In the genomic region with DNA sequence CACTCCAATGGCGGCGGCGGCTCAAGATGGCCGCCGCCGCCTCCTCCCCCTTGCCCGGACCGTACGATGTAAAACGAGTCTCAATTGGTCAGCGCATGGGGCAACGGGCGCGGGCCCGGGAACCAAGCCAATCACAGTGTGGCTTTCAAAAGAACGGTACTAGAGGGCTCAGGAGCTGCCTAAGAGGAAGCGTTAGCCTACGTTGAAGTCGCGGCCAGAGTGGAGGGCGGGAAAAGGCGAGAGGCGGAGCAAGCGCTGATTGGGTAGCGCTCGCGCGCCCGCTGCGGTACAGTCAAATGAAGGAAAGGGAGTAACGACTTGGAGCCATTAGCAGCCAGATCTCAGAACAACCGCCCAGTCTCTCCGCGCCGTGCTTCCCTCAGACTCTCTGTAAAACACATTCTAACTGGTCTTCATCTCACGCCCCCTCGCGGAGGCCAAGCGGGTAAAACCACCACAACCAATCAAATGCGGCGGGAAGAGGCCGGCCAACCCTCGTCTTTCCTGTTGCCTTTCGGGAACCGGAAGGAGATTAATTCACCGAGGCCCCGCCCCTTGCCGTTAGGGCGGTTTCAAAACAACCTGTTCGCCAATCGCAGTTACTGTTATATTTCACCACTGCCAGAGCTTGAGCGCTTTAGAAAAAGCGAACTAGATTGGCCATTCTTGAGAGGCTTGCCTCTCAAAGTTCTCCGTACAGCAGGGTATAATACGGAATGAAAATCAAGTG, we compare ENCODE assay signal across 7 mouse cellular contexts. TPM values are rescaled to one million over a fixed set of nuclear protein-coding genes. Genes with fewer than 3 reads are reported as not detected.
DNase-seq lines count a peak whose midpoint lies in the region; ATAC-seq lines count a peak whose summit lies in the region.

A gene (minus strand): TSS at position 20 of the 730 bp plus-strand sequence.

- H3K9me3 ChIP-seq in intestine, embryonic 15.5 days, result no peaks in the 10 kb centered on the region
- H3K9me3 ChIP-seq in midbrain, embryonic 10.5 days (replicated peaks), result no peaks in the 10 kb centered on the region

- WGBS in intestine, embryonic 15.5 days, result under 1% methylated on average over 55 of the region's 55 CpGs
- WGBS in midbrain, embryonic 10.5 days, result under 1% methylated on average over 55 of the region's 55 CpGs

- peaks cover 16% of the 10 kb centered on the region; the same call in 1 of the 2 replicates for H3K4me1 ChIP-seq in intestine, embryonic 15.5 days (replicated peaks)
- H3K4me1 ChIP-seq in midbrain, embryonic 10.5 days, result peaks cover 21% of the 10 kb centered on the region

- ATAC-seq in intestine, embryonic 15.5 days, result peak; percentile 95

- peak within 1 kb of the TSS; percentile 92 for H3K9ac ChIP-seq in intestine, embryonic 15.5 days

- H3K27me3 ChIP-seq in intestine, embryonic 15.5 days (replicated peaks), result no peaks in the 10 kb centered on the region
- no peaks in the 10 kb centered on the region for H3K27me3 ChIP-seq in midbrain, embryonic 10.5 days (ENCODE audit: low read depth, poor library complexity, severe bottlenecking)

- peak; percentile 99 for DNase-seq in adrenal gland, adult 2 months
- DNase-seq in embryo, embryonic 11.5 days (ENCODE audit: low read depth, low spot score), result peak; percentile 98
- peak; percentile 97 to 99 for DNase-seq in gastrocnemius, postnatal 36 days
- DNase-seq in left cerebral cortex, postnatal 25 days (ENCODE audit: low spot score in 2 of 2), result peak; percentile 100
- DNase-seq in midbrain, embryonic 10.5 days (ENCODE audit: low spot score), result peak; percentile 98
- peak; percentile 99 for DNase-seq in right cerebral cortex, postnatal 4 days

- H3K27ac ChIP-seq in intestine, embryonic 15.5 days, result peak within 1 kb of the TSS; percentile 98
- peak within 1 kb of the TSS; percentile 99 for H3K27ac ChIP-seq in midbrain, embryonic 10.5 days (replicated peaks)

- intact Hi-C loops in gastrocnemius, postnatal 36 days (cut with DNase I), result no loop called here
- intact Hi-C loops in left cerebral cortex, postnatal 25 days (cut with DNase I), result no loop called here

- H3K4me3 ChIP-seq in intestine, embryonic 15.5 days (replicated peaks), result peak within 1 kb of the TSS; percentile 77
- H3K4me3 ChIP-seq in midbrain, embryonic 10.5 days, result peak within 1 kb of the TSS; percentile 99

- H3K4me2 ChIP-seq in intestine, embryonic 15.5 days (replicated peaks), result peak within 1 kb of the TSS; percentile 87

- peaks cover 15% of the 10 kb centered on the region for H3K36me3 ChIP-seq in intestine, embryonic 15.5 days
- H3K36me3 ChIP-seq in midbrain, embryonic 10.5 days, result peaks cover 33% of the 10 kb centered on the region

RNA-seq across cellular contexts. Expression of the gene that starts here (rescaled TPM):
- total RNA-seq in adrenal gland, adult 2 months (2021), result 100 to 1,000 TPM; 104 to 109 TPM
- 33.0 and 38.7 TPM in 2 replicates for polyA plus RNA-seq in adrenal gland, adult 2 months (2012; rRNA removed)
- 10 to 100 TPM; 60.4 to 62.0 TPM for total RNA-seq in gastrocnemius, postnatal 36 days (2021)
- 43.9 and 51.5 TPM in 2 replicates for polyA plus RNA-seq in intestine, embryonic 15.5 days (2015; fragmentation: Nextera tagmentation; extraction: Ambion mirVana)
- 100 to 1,000 TPM in 1 of 2 experiments, 10 to 100 TPM in 1; 98.4 to 105 TPM for total RNA-seq in left cerebral cortex, postnatal 25 days (2021)
- polyA plus RNA-seq in midbrain, embryonic 10.5 days (2016; fragmentation: Nextera tagmentation; extraction: Ambion mirVana), result 55.2 and 61.8 TPM in 2 replicates

Comparison
In these comparisons a context has a peak if more than half of its experiments do, and no peak if none do; other contexts are left out.
1. Peak in every context shown above with its lines: DNase-seq, ATAC-seq, H3K4me3 ChIP-seq and H3K27ac ChIP-seq.